Mouse (Mus musculus): ENCODE measurements around the gene Olfr835.

The Olfr835 gene

GRCm38 (mm10) chr9:19032435-19032834 lies at the start of gene Olfr835:
TSS of gene Olfr835 (plus strand) at chr9:19032735.
- DNase-seq (ENCODE audit: low read depth, low spot score), result no peak

- no peak for DNase-seq (ENCODE audit: low read depth, low spot score)
These were observed 44.8 kb upstream of the Olfr835 start, which contains the start of gene Olfr834 for GRCm38 (mm10) chr9:18987690-18988089. TSS of gene Olfr834 (plus strand) at chr9:18987990.

GRCm38 (mm10) chr9:19084986-19085385 lies 52.5 kb downstream of the Olfr835 start:
- DNase-seq (ENCODE audit: low read depth, low spot score), result no peak
